Mouse (Mus musculus) forebrain, embryonic 13.5 days (tissue): ENCODE measurements at regions not wholly inside any gene's neighbourhood (a gene's known extent, or its start where the extent isn't known, plus 50 kb on each side); places are given as distances from the start of the nearest gene placed in this dataset.

Experiments
- ATAC-seq: fragments of 200-750 bp; cut with Nextera tagmentation; 2 replicates; pipeline ENCODE4 v1.8.0; 2017
- H3K27ac ChIP-seq: fragments of 300-500 bp; sonication (generic); 2 replicates; pipeline ENCODE4 v1.5.1; 2015; ENCODE audit warnings: inconsistent platforms, mild to moderate bottlenecking, moderate library complexity
- H3K27me3 ChIP-seq: fragments of 300-500 bp; sonication (generic); 2 replicates; pipeline ENCODE4 v1.6.1; 2015; ENCODE audit warnings: mild to moderate bottlenecking, inconsistent platforms
- H3K36me3 ChIP-seq: fragments of 300-500 bp; sonication (generic); 2 replicates; pipeline ENCODE4 v1.6.1; 2015; ENCODE audit warnings: mild to moderate bottlenecking, inconsistent platforms; ENCODE audit not compliant: poor library complexity, severe bottlenecking
- H3K4me1 ChIP-seq: fragments of 300-500 bp; sonication (generic); 2 replicates; pipeline ENCODE4 v1.6.1; 2015; ENCODE audit warnings: inconsistent platforms
- H3K4me2 ChIP-seq: fragments of 300-500 bp; sonication (generic); 2 replicates; pipeline ENCODE4 v1.6.1; 2015; ENCODE audit warnings: inconsistent platforms, mild to moderate bottlenecking, moderate library complexity
- H3K4me3 ChIP-seq: fragments of 300-500 bp; sonication (generic); 2 replicates; pipeline ENCODE4 v1.5.1; 2015; ENCODE audit warnings: mild to moderate bottlenecking, inconsistent platforms
- H3K9ac ChIP-seq: fragments of 300-500 bp; sonication (generic); 2 replicates; pipeline ENCODE4 v1.6.1; 2015; ENCODE audit warnings: mild to moderate bottlenecking, inconsistent platforms
- H3K9me3 ChIP-seq: fragments of 300-500 bp; sonication (generic); replicated peaks from 2 replicates; pipeline ENCODE4 v1.6.1; 2016; ENCODE audit warnings: inconsistent platforms
- WGBS: fragments of 180-500 bp; shearing (Covaris S2); methylation state at CpG from one replicate; pipeline ENCODE4 v1.1.7; 2015; 5-methylcytosine and 5-hydroxymethylcytosine counted together

GRCm38 (mm10) chr7:134436917-134437316 is 51.5 kb upstream of the D7Ertd443e start:
- no peaks in the 10 kb centered on the region for H3K9me3 ChIP-seq
- 93% methylated on average over 3 of the region's 3 CpGs for WGBS

GRCm38 (mm10) chr7:134439281-134439680 is 53.8 kb upstream of the D7Ertd443e start:
- no peak overlapping the region for H3K27ac ChIP-seq
- H3K27me3 ChIP-seq, result no peaks in the 10 kb centered on the region
- no peak overlapping the region for H3K4me2 ChIP-seq
- H3K4me1 ChIP-seq, result no peaks in the 10 kb centered on the region
- WGBS, result 96% methylated on average over 5 of the region's 5 CpGs
- no peaks in the 10 kb centered on the region for H3K36me3 ChIP-seq
- H3K4me3 ChIP-seq, result no peak overlapping the region
- no peaks in the 10 kb centered on the region for H3K9me3 ChIP-seq
- no peak overlapping the region for H3K9ac ChIP-seq
- no peak for ATAC-seq

More at GRCm38 (mm10) chr7:134436917-134437316, 51.5 kb upstream of the D7Ertd443e start:
- ATAC-seq, result no peak
- Histone ChIP-seq H3K9ac (no peak overlapping the region), H3K27ac (no peak overlapping the region), H3K27me3 (no peaks in the 10 kb centered on the region), H3K4me3 (no peak overlapping the region), H3K4me1 (no peaks in the 10 kb centered on the region), H3K36me3 (no peaks in the 10 kb centered on the region), H3K4me2 (no peak overlapping the region)

GRCm38 (mm10) chr7:134445008-134445806 is 59.7 kb upstream of the D7Ertd443e start:
- no peaks in the 10 kb centered on the region for H3K4me1 ChIP-seq
- H3K4me3 ChIP-seq, result no peak overlapping the region
- no peaks in the 10 kb centered on the region for H3K9me3 ChIP-seq
- H3K9ac ChIP-seq, result no peak overlapping the region
- ATAC-seq, result no peak
- 72% methylated on average over 8 of the region's 8 CpGs for WGBS
- H3K27me3 ChIP-seq, result no peaks in the 10 kb centered on the region
- no peak overlapping the region for H3K27ac ChIP-seq
- H3K36me3 ChIP-seq, result no peaks in the 10 kb centered on the region
- no peak overlapping the region for H3K4me2 ChIP-seq

GRCm38 (mm10) chr7:134447648-134448202 is 62.3 kb upstream of the D7Ertd443e start:
- H3K36me3 ChIP-seq, result no peaks in the 10 kb centered on the region
- H3K4me2 ChIP-seq, result no peak overlapping the region
- ATAC-seq, result no peak
- no peaks in the 10 kb centered on the region for H3K4me1 ChIP-seq
- no peaks in the 10 kb centered on the region for H3K9me3 ChIP-seq
- no peak overlapping the region for H3K9ac ChIP-seq
- H3K27me3 ChIP-seq, result no peaks in the 10 kb centered on the region
- no peak overlapping the region for H3K27ac ChIP-seq
- H3K4me3 ChIP-seq, result no peak overlapping the region

- Histone ChIP-seq H3K9me3 (peaks cover 8% of the 10 kb centered on the region), H3K36me3 (no peaks in the 10 kb centered on the region), H3K4me1 (no peaks in the 10 kb centered on the region), H3K4me3 (no peak overlapping the region), H3K9ac (no peak overlapping the region), H3K27ac (no peak overlapping the region), H3K4me2 (no peak overlapping the region), H3K27me3 (no peaks in the 10 kb centered on the region)
- 85% methylated on average over 2 of the region's 2 CpGs for WGBS
- no peak for ATAC-seq
Measured at GRCm38 (mm10) chr7:134448831-134449230, 63.4 kb upstream of the D7Ertd443e start.

- no peaks in the 10 kb centered on the region for H3K36me3 ChIP-seq
- H3K4me2 ChIP-seq, result no peak overlapping the region
- H3K4me3 ChIP-seq, result no peak overlapping the region
- ATAC-seq, result no peak
- no peaks in the 10 kb centered on the region for H3K9me3 ChIP-seq
- no peaks in the 10 kb centered on the region for H3K27me3 ChIP-seq
- no peak overlapping the region for H3K9ac ChIP-seq
- no peak overlapping the region for H3K27ac ChIP-seq
- WGBS, result 90% methylated on average over 3 of the region's 3 CpGs
- H3K4me1 ChIP-seq, result 0 out of 2 replicates have a peak, but pooled peaks cover 5% of the 10 kb centered on the region
Measured at GRCm38 (mm10) chr7:134462677-134463076, 77.2 kb upstream of the D7Ertd443e start.

GRCm38 (mm10) chr7:134463380-134463779 is 77.9 kb upstream of the D7Ertd443e start:
- Histone ChIP-seq H3K9me3 (no peaks in the 10 kb centered on the region), H3K4me3 (no peak overlapping the region), H3K9ac (no peak overlapping the region), H3K4me1 (0 out of 2 replicates have a peak, but pooled peaks cover 5% of the 10 kb centered on the region), H3K4me2 (no peak overlapping the region), H3K27me3 (no peaks in the 10 kb centered on the region), H3K27ac (no peak overlapping the region), H3K36me3 (no peaks in the 10 kb centered on the region)
- ATAC-seq, result no peak
- WGBS, result 95% methylated on average over 4 of the region's 4 CpGs

GRCm38 (mm10) chr7:134467216-134467615 is 81.8 kb upstream of the D7Ertd443e start:
- no peaks in the 10 kb centered on the region for H3K4me1 ChIP-seq
- no peak overlapping the region for H3K9ac ChIP-seq
- no peak overlapping the region for H3K27ac ChIP-seq
- no peak for ATAC-seq
- no peak overlapping the region for H3K4me2 ChIP-seq
- H3K27me3 ChIP-seq, result no peaks in the 10 kb centered on the region
- no peak overlapping the region for H3K4me3 ChIP-seq
- H3K9me3 ChIP-seq, result no peaks in the 10 kb centered on the region
- no peaks in the 10 kb centered on the region for H3K36me3 ChIP-seq
- WGBS, result 77% methylated on average over 3 of the region's 3 CpGs

GRCm38 (mm10) chr7:134471286-134471685 is 85.8 kb upstream of the D7Ertd443e start:
- ATAC-seq, result no peak
- no peaks in the 10 kb centered on the region for H3K27me3 ChIP-seq
- H3K4me1 ChIP-seq, result no peaks in the 10 kb centered on the region
- H3K4me2 ChIP-seq, result no peak overlapping the region
- H3K9ac ChIP-seq, result no peak overlapping the region
- no peaks in the 10 kb centered on the region for H3K9me3 ChIP-seq
- no peak overlapping the region for H3K27ac ChIP-seq
- H3K36me3 ChIP-seq, result no peaks in the 10 kb centered on the region
- 33% methylated on average over 2 of the region's 2 CpGs for WGBS
- H3K4me3 ChIP-seq, result no peak overlapping the region

GRCm38 (mm10) chr7:134491326-134491725 is 105.9 kb upstream of the D7Ertd443e start:
- Histone ChIP-seq H3K36me3 (no peaks in the 10 kb centered on the region), H3K4me1 (no peaks in the 10 kb centered on the region), H3K27me3 (no peaks in the 10 kb centered on the region), H3K4me3 (no peak overlapping the region), H3K9me3 (no peaks in the 10 kb centered on the region), H3K9ac (no peak overlapping the region), H3K27ac (no peak overlapping the region), H3K4me2 (no peak overlapping the region)
- WGBS, result 61% methylated on average over 4 of the region's 4 CpGs
- ATAC-seq, result no peak

- Histone ChIP-seq H3K4me1 (peaks cover 15% of the 10 kb centered on the region), H3K9ac (no peak overlapping the region), H3K4me3 (no peak overlapping the region), H3K9me3 (no peaks in the 10 kb centered on the region), H3K27me3 (no peaks in the 10 kb centered on the region), H3K4me2 (no peak overlapping the region), H3K36me3 (no peaks in the 10 kb centered on the region), H3K27ac (no peak overlapping the region)
- 76% methylated on average over 11 of the region's 11 CpGs for WGBS
- ATAC-seq, result no peak
Measured at GRCm38 (mm10) chr7:134497219-134497618, 111.8 kb upstream of the D7Ertd443e start.

- no peak overlapping the region for H3K9ac ChIP-seq
- ATAC-seq, result no peak
- H3K36me3 ChIP-seq, result no peaks in the 10 kb centered on the region
- H3K4me3 ChIP-seq, result no peak overlapping the region
- H3K4me1 ChIP-seq, result peaks cover 15% of the 10 kb centered on the region
- no peaks in the 10 kb centered on the region for H3K27me3 ChIP-seq
- WGBS, result 85% methylated on average over 4 of the region's 4 CpGs
- H3K27ac ChIP-seq, result no peak overlapping the region
- no peaks in the 10 kb centered on the region for H3K9me3 ChIP-seq
- no peak overlapping the region for H3K4me2 ChIP-seq
Measured at GRCm38 (mm10) chr7:134497870-134498269, 112.4 kb upstream of the D7Ertd443e start.

GRCm38 (mm10) chr7:134498716-134499115 is 113.3 kb upstream of the D7Ertd443e start:
- no peak overlapping the region for H3K27ac ChIP-seq
- peaks cover 15% of the 10 kb centered on the region for H3K4me1 ChIP-seq
- no peaks in the 10 kb centered on the region for H3K9me3 ChIP-seq
- ATAC-seq, result no peak
- no peak overlapping the region for H3K4me3 ChIP-seq
- H3K9ac ChIP-seq, result no peak overlapping the region
- H3K4me2 ChIP-seq, result no peak overlapping the region
- H3K36me3 ChIP-seq, result no peaks in the 10 kb centered on the region
- no peaks in the 10 kb centered on the region for H3K27me3 ChIP-seq
- 86% methylated on average over 9 of the region's 9 CpGs for WGBS
